Mouse (Mus musculus) gastrocnemius, adult 8-10 months (tissue): ENCODE measurements around the gene Hnf4a. TPM values are rescaled to one million over a fixed set of nuclear protein-coding genes. Genes with fewer than 3 reads are reported as not detected.
"Not testable (repeated sequence)": the region's sequence is repeated elsewhere in the genome, so short reads cannot be mapped to it uniquely, and the experiment has no call there.

Experiments
- DNase-seq, 2 experiments: peaks; one replicate each; pipeline ENCODE4 v3.0.0; 2022; ENCODE audit warnings: low spot score in 2 of 2
- total RNA-seq, 4 experiments: library from RNA; stranded (reverse); gene quantifications; 2 replicates each; pipeline ENCODE4 v1.2.4; 2022

Hnf4a gene
- under 1 TPM in 1 of 4 experiments, not detected in 3; 0.11 TPM for total RNA-seq

DNA sequence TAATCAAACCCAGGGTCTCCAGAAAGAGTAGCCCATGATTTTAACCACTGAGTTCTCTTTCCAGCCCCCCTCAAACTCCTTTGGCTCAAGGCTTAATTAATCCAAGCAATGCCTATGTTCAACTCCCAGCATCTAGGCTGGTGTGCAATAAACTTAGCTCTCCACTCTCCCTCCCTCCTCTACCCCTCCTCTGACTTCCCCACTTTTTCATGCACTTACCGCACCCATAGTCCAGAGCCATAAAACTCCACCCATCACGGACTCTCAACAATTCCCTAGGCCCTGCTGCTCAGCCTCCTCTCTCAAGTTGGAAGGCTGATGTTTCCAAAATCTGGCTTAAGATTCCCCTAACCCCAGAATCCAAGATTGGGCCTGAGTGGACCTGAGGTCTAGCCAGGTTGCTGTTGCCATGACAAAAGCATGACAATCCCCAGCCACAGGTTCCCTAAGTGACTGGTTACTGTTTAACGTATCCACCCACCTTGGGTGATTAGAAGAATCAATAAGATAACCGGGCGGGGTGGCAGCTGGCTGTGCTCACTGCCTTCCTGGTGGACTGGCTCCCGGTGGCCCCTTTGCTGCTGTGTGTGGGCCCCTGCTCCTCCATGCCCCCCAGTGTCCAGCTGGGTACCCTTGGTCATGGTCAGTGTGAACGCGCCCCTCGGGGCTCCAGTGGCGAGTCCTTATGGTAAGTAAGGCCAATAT is at the start of gene Hnf4a:
Hnf4a (plus strand) TSS at position 509 of the 705 bp plus-strand sequence.
- DNase-seq, result no peak

DNA sequence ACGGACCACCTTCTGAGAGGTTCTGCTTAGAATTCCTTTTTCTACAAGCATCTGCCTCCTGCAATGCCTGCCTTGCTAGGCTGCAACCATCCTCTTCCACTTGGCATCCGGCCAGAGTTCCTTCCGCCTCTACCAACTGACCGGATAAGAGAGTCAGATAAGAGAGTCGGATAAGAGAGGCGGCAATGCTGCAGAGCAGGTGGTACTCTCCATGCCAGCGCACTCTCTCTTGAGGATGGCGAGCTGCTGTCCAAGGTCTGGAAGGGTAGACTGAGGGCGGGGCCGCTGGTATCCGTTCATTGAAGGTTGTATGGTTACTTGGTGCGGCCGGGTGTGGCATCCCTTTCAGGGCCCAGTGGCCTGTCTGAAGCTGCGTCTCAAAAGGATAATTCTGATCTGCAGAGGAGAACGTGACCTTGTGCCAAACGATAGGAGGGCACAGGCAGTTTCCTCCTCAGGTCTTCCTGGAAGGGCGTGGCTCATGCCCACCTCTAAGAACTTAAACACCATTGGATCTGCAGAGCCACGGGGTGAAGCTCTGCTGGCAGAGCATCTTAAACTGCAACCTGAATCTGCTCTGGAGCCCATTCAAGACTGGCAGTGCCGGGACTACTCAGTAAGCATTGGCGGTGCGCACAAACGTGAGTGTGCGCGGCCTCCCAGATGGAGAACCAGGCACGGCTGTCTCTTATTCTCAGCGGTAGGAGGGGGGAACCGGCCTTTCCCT is 47.9 kb upstream of the Hnf4a start:
- peak; percentile 32 to 60 for DNase-seq

DNA sequence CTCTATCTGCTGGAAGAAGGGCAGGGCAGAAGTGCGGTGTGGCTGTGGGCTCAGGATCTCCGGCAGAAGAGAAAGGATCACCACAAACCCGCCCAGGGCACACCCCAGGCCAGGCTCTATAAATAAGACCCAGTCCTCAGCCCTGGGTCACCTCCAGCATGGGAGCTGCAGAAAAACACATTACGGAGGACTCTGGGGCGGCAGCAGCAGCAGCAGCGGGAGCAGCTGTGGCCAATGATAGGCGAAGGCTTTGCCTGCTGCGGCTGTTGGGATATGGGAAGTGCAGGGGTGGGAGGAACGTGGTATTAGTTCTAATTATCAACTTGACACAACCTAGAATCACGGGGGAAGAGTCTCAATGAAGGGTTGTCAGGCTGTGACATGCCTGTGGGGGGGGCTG is 47.2 kb upstream of the Hnf4a start:
- DNase-seq, result peak; percentile 31 to 67

DNA sequence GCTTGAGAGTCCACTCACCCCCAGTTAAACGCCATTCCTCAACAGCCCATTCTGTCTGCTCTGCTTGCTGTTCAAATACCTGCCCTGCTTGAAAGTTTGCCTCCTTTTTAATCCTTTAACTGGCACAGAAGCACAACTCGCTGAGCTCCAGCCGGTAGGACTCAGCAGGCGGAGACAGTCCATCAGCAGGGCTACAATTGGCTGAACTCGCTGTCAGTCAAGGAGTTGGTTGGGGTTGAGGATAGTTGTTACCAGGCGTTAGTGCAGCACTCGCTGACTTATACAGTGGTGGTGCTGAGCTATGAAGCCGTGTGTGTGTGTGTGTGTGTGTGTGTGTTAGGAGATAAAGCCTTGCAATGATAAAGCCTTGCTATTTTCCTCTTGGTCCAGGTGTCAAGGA is 46.0 kb upstream of the Hnf4a start:
- DNase-seq, result no peak

DNA sequence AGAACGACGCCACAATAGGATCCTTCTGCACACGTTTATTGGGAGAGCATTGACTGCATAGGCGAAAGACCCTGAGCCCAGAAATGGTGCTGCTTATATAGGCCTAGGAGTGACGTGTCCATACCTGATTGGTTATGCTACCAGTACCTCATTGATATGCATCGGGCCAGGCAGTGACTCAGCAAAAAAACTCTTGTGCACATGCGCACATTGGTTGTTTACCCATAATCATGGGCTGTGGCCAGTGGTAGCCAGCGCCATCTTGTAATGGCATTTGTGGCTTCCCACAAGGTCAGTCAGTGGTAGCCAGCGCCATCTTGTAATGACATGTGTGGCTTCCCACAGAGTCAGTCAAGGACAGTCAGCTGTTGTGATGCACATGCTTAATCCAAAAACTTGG is 45.3 kb upstream of the Hnf4a start:
- not testable (repeated sequence) for DNase-seq

DNA sequence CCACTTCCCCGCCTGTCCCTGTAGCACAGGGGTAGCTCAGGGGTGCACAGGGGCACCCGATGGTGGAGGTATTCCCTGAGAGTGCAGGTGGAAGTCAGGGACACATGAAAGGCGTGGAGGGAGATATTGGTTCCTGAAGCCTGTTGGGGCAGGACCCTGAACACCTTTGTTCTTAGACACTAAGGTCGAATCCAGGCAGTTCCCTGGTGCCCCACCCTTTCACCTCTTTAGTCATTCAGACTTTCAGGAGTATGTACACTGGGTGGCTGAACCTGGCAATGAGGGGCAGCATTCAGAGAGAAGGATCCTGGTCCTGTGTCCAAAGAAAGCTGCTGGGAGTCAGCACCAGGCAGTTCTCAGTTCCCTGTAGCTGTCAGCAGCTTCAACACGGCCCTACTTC is 44.2 kb upstream of the Hnf4a start:
- DNase-seq, result no peak

DNA sequence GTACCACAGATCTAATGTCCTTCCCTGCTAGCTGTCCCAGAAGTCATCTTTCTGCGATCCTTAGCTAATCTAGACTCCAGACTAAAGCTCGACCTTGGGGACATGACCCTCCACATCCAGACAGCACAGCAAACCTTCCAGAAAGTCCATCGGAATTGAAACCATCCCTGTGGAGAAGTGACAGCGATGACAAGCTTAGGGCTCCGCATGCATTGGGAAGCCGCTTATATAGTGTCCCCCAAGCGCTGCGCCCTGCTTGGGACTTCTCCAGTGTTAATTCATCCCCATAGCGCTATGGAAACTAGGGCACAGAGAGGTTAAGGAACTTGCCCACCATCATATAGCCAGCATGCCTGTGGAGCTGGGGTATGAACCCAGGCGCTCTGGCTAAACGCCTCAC is 43.8 kb upstream of the Hnf4a start:
- no peak for DNase-seq

DNA sequence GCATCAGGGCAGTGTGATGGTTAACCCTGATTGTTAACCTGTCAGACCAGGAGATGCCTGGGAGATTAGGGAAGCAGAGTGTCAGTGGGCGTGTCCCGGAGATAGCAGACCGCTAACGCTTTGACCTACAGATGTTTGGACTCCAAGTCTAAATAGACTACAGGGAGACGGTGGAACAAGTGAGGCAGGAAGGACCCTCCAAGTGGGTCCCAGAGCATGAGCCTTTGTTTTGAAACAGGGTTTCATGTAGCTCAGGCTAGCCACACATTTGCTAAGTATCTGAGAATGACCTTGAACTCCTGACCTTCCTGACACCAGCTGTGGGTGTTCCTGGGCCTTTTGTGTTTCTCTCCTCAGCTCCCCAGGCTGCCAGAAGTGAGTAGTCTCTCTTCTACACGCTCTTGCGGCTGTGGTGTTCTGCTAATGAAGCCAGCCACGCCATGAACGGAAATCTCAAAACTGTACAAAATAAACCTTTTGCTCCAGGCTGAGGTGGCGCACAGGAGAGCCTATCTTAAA is 43.3 kb upstream of the Hnf4a start:
- DNase-seq, result no peak

DNA sequence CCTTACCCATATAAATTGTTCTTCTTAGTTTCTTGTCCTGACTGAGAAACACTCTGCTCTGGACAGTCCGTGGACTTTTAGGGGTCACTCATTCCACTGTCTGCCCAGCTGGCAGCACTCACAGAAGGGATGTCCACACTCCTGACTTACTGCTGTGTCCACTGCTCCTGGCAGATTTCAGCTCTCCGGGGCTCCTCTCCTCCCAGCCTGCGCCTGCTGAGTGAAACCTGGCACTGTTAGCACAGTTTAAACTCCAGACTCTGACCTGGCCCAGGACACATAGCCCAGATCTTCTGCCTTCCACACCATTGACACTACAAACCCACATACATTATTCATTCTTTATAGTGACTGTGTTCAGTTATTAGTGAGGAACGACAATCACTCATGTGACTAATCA is 42.6 kb upstream of the Hnf4a start:
- no peak for DNase-seq

DNA sequence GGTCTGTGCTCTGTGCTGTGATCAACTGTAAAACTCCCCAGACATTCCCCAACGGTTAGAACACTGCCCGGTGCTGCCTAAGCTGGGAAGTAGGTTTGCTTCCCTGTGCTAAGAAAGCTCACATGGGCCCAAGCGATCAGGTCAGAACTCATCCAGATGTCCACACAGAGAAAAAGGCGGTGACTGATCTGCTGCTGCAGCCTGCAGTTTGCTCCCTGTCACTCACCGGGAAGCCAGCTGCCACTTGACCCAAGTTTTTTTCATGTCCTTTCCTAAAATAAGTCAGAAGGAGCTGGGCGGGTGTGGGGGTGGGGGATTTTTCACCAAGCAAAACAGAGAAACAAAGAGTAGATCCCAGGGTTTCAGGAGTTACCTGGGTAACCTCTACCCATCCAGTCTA is 42.0 kb upstream of the Hnf4a start:
- DNase-seq, result no peak

DNA sequence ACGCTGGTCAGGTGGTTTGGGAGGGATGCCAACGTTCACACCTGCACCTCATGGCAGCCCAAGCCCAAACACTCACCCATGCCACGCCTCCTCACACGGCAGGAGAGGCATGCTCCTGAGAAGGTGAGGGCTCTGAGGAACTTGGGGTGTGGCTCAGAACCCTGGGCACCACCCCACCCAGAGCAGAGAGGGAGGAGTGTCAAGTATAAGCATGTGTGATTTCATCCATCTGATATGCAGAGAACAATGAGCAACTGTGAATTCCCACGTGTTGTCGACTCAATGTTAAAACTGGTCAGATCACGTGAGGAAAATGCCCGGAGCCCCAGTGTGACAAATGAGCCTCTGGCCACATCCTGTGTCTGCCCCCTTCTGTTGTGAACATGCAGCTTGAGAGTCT is 39.8 kb upstream of the Hnf4a start:
- no peak for DNase-seq

DNA sequence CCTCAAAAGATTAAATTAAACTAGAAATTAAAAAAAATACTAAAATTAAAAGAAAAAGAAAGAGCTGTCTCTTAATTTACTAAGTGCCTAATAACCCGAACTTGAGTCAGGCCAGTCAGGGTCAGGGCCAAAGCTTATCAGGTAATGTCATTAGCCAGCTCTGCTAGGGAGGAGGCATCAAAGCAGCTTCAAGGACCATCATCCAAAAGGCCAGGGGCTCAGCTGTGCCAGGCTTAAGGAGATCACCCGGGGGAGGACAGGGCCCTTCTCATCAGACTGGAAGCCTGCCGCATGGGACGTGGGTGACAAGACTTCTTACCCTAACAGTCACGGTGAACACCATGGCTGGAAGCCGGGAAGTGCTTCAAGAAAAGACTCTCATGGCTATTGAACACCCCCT is 39.0 kb upstream of the Hnf4a start:
- no peak for DNase-seq

DNA sequence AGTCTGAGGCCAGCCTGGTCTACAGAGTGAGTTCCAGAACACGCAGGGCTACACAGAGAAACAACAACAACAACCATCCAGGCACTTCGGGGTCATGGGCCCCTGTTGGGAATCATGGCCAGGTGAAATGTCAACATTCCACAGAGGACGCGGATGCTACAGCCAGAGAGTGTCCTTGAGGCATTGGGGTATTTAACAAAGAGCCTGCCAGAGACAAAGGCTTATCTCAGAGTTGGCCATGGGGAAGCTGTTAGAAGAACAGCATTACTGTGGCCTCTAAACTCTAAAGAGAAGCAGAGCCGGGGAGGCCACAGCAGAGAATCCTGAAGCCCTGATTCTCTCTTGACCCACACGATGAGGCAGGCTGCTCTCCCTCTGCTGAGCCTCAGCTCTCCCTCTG is 37.7 kb upstream of the Hnf4a start:
- no peak for DNase-seq

DNA sequence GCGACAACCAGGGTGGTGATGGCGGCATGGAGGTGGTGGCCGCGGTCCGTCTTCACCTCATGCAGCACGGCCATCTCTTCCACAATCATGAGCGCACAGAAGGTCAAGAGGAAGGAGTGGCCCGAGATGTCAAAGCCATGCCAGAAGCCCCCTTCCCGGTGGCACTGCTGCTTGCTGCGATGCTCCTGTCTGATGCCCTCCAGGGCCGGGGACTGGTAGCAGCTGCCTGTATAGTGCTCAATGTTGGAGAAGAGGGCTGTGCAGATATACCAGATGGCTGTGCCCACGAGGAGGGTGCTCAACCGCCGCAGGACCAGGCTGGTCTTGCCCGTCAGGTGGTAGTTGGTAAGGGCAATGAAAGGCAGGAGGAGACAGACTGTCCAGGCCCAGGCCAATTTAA is 36.9 kb upstream of the Hnf4a start:
- no peak for DNase-seq

DNA sequence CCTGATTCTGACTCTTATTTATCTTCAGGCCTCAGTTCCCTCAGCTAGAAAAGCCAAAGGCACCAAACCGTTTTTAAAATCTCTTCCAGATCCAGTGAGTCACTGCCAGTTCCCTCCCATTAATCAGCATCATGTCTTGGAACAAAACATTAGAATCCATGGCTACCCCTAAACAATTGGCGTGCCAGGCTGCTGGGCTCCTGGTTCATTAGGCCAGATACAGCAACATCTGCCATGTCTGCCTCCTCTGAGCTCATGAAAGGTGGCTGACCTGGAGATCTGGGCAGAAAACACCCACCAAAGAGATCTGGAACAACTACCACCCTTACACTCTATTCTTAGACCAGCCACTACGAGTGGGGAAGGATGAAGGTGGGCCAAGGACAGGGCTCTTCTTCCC is 35.5 kb upstream of the Hnf4a start:
- DNase-seq, result no peak

DNA sequence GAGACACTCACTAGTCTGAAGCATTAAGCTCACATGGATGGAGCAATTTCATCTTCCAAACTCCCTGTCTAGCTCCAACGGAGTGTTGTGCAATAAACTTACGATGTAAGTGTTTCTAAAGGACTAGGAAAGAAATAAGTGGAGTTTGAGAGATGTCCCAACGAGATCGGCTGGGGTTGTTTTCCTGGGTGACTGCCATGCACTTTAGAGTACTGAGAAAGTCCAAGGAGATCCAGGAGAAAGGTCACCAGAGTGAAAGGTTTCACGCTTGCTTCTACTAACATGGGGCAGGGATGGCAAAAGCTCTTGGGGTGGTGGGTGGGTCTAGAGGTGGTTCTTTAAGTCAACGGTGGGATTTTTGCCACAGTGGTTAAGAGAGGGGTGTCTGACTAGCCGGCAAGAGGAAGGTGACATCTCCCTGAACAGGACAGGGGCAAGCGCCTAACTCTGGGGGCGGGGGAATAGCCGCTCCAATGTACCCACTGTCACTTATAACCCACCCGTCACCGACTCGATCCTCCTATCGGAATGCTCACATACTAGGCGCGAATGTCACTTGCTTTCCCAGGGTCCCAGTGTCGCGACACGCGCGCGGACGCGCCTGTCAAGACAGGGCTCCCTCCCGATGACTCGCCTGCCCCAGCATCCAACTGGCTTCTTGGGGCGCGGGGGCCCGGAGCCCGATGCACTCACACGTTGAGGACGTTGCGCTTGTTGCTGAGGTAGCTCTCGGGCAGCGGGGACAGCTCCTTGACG is 34.7 kb upstream of the Hnf4a start:
- no peak for DNase-seq

DNA sequence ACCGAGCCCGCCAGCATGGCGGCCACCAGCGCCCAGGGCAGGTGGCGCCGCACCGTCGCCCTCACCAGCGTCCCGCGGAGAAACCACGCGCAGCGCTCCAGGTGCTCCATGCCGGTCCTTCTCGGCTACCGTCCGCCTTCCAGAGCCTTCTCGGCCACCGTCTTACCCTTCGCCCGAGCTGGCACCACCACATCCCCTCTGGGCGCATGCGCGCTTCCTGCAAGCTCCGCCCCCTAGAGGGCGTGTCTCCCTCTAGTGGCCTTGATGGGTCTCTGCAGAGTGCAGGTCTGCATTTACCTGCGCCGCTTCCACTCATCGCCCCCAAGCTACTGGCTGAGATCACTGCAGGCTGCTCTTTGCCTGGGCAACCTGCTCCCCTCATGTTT is 34.1 kb upstream of the Hnf4a start, which contains the start of gene Fitm2:
Fitm2 (minus strand) TSS at position 164 of the 386 bp plus-strand sequence.
- DNase-seq, result peak; percentile 91 to 92

DNA sequence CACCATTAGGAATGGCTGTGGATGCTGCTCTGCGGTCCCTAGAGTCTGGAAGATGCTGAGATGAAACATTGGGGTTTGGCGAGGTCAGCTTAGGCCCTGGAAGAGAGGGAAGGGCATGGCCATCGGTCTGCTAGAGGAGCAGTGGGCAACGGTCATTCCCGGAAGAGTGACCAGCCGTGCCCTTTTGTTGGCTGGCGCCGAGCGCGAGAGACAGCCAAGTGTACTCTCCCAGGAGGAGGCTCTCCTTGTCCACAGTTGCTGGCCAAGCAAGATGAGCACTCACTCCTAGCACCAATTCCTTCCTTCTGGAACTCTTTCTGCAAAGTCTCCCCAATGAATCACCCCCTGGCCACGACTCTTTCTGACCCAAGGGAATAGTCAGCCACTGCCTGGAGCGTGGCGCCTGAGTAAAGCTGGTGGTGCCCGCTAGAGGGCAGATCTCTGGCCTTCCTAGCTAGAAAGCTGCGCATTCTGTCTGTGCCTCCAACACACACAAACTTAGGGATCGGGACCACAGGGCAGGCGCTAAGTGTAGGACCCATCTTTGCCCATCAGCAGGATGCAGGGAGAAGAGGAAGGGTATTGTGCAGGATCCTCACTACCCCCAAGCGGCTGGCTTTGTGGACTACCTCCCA is 26.3 kb upstream of the Hnf4a start:
- no peak for DNase-seq

DNA sequence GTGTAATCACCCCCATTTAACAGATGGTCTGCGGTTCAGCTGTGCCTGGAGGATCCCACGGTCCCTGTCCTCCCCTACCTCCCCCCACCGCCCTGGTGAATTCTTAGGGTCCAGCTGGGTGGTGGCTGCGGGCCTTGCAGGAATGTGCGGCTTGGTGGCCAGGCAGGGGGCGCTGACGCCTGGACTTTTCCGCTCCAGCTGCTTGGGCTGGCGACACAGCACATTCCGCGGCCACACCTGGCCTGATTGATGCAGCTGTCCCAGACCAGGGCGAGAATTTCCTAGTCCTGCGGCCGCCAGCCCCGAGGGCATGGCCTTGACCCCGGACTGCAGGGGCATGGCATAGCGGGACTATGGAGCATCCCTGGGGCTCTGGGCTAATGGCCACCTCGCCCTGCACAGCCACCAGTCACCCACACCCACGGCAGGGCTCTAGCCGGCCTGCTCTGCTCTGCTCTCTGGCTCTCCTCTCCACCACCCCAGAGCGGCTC is 25.0 kb upstream of the Hnf4a start:
- DNase-seq, result no peak

DNA sequence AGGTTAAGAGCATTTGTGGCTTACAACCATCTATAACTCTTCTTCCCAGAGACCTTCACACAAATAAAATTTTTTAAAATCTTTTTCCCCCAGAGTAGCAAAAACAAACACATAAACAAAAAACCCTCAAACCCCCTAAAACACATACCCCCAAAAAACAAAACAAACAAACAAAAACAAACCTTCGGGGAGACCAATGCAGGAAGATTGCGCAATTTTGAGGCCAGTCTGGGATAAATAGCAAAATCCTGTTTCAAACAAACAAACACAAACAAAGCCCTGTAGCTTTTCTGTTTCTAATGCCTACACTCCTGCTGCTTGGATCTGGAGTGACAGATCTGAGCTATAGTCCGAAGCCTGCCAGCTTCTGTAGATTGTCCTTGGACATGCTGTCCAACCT is 19.2 kb upstream of the Hnf4a start:
- no peak for DNase-seq

DNA sequence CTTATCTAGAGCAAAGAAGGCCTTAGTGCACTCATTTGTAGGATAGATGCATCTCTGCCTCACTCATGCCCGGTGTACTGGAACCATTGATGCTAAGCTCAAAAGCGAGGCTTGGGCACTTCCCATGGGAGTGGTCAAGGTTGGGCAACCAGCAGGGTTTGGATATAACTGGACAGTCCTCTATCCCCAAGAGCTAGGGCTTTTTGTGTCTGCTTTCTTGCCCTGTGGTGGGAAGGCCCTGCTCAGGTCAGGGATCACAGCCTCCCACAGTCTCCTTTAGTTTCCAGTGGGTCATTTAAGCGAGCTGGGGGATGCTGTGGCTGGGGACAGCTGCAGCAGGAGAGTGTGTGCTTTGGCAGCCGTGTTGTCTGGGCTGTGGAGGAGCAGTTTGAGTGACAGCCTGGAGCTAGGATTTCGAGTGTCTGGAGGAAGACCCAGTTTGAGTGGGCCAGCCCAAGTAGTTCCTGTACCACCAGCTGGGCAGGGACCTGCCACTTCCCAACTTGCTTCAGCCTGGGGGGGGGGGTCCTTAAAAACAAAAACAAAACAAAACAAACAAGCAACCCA is 16.8 kb upstream of the Hnf4a start:
- DNase-seq, result no peak
